Mouse (Mus musculus) liver, postnatal 0 days (tissue): ENCODE measurements at regions not wholly inside any gene's neighbourhood (a gene's known extent, or its start where the extent isn't known, plus 50 kb on each side); places are given as distances from the start of the nearest gene placed in this dataset.

Experiments
- CTCF ChIP-seq: sonication (generic); IDR thresholded peaks from 2 replicates; pipeline ENCODE4 v1.5.1; 2016; ENCODE audit warnings: antibody characterized with exemption, low read depth
- EP300 ChIP-seq: IDR thresholded peaks from 2 replicates; pipeline ENCODE4 v1.6.1; 2016; ENCODE audit warnings: antibody characterized with exemption, low read depth, mild to moderate bottlenecking

GRCm38 (mm10) chr5:132826009-132826408 lies 282.9 kb upstream of the Auts2 start:
- no peak for TF ChIP-seq CTCF
- no peak for TF ChIP-seq EP300
